Mouse (Mus musculus): ENCODE data around the gene Pdcl3.

- TF ChIP-seq FLI1 (IDR thresholded peaks at IDR 0.05; ENCODE audit: low read length) (no peak), GATA1 (IDR thresholded peaks at IDR 0.05; ENCODE audit: borderline replicate concordance, low read length) (no peak)
These were observed 48.6 kb upstream of the Pdcl3 start for GRCm38 (mm10) chr1:38936780-38937179.

Data from megakaryocyte, embryonic 14.5 days (primary cell).